Mouse (Mus musculus) gastrocnemius, postnatal 14 days (tissue): ENCODE data around the gene Mapk10. TPM values are rescaled to one million over a fixed set of nuclear protein-coding genes. Genes with fewer than 3 reads are reported as not detected.
"Not testable (repeated sequence)": the region's sequence is repeated elsewhere in the genome, so short reads cannot be mapped to it uniquely, and the experiment has no call there.

ENCODE experiments used
- DNase-seq: peaks from one replicate; pipeline ENCODE4 v3.0.0; 2021; ENCODE audit warnings: mixed read lengths
- intact Hi-C: fragments of 180-260 bp; cut with DNase I; formaldehyde crosslinking; loops from one replicate; pipeline ENCODE4 v1.15.1; 2025; ENCODE audit warnings: low total_unique reads
- total RNA-seq, 2 experiments: library from RNA; stranded (reverse); gene quantifications; 2 replicates each; pipeline ENCODE4 v1.2.3; 2021

The Mapk10 gene
- total RNA-seq, 2 experiments from 2014 or later: 0.69 to 0.80 TPM

- no peak for DNase-seq
- intact Hi-C loops: no loop called here
Observed at GRCm38 (mm10) chr5:102899680-102900215, 311.4 kb downstream of the Mapk10 start.

DNA sequence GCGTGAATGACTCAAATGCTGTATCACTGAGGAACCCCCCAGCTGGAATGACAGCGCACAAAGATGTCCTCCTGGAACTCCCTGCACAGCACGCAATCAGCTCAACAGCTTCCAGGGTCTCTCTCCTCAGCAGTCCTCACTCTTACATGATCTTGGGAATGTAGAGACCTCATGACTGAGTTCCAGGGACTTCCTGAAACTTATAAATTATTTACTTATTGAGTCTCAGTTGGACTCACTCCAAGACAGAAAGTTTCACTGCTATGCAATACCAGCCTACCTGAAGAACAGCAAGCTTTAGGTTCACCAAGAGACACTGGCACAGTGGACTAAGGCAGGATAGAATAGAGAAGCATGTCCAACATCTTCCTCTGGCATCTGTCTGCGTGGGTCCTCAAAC is 312.8 kb downstream of the Mapk10 start:
- intact Hi-C loops: no loop called here
- DNase-seq: no peak

DNA sequence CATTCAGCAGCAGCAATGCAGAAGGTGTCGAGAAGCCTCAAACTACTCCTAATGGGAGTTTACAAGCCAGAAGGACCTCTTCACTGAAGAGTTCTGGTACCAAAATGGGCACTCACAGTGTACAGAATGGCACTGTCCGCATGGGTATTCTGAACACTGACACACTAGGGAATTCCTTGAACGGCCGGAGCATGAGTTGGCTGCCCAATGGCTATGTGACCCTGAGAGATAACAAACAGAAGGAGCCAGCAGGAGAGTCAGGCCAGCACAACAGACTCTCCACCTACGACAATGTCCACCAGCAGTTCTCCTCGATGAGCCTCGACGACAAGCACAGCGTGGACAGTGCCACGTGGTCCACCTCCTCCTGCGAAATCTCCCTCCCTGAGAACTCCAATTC is 318.9 kb downstream of the Mapk10 start:
- intact Hi-C loops: no loop called here
- DNase-seq: no peak

- DNase-seq: no peak
- intact Hi-C loops: no loop called here
Observed at GRCm38 (mm10) chr5:102889163-102889488, 322.0 kb downstream of the Mapk10 start.

DNA sequence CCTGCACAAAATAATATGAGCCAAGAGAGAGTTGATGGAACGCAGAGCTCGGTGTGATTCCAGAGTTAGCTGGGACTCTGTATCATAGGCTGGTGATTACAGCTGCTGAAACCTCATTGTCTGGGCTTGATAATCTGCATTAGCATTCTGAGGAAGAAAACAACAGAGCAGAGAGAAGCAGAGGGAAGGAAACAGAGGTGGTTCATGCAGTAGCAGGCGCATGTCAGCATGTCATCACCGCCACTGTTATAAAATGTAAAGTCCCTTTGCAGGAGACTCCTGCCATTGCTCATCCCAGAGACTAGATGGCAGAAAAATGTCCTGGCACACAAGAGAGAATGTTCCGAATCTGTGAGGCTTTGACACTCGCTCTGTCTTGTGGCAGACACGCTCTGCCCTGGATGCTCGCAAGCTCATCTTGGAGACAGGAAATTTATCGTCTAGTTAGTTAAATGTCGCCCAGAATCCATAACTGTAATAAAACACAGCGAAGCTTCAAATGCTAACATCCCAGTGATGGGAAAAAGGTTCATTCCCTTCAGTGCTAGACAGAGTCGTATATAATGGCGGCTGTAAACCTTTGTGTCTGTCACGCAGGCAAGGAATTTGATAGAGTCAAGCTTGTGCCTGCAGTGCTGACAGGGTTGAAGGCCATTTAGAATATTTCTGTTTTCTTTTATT is 322.5 kb downstream of the Mapk10 start:
- intact Hi-C loops: no loop called here
- no peak for DNase-seq

- intact Hi-C loops: loop anchor here (5.0 kb wide), 2 partner anchors 168 to 728 kb away; no protein-coding TSS in a partner anchor
Observed at GRCm38 (mm10) chr5:102875628-102876027, 335.5 kb downstream of the Mapk10 start.

DNA sequence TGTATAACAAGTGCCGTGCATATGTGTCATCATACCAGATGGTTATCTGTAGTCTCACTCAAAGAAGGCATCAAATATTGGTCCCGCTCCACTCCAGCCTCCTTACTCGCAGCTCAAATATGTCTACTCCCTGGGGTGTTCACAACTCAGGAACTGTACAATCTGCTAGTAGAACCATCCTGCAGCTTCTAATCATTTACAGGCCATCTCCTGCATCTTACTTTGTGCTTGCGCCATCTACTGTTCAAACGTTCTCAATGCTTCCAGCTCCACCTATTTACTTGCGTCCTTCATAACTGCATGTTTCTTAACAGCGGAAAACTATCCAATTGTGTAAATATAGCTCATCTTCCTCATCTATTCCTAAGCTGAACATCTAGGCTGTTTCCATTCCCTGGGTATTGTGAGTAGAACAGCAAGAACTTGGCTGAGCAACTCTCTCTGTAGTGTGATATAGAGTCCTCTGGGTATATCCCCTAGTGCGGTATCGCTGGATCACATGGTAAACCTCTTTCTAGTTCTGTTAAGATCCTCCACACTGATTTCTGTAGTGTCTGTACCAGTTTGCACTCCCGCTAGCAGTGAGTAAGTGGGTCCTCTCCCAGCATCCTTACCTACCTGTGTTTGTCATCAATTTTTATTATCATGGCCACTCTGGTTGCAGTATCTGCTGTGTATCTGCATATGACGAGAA is 336.4 kb downstream of the Mapk10 start:
- peak; percentile 26 for DNase-seq
- intact Hi-C loops: loop anchor here (5.0 kb wide), 2 partner anchors 167 to 727 kb away; no protein-coding TSS in a partner anchor

More at GRCm38 (mm10) chr5:102875628-102876027, 335.5 kb downstream of the Mapk10 start:
- DNase-seq: no peak

GRCm38 (mm10) chr5:102872996-102873395 is 338.1 kb downstream of the Mapk10 start:
- intact Hi-C loops, DNase-seq: not testable (repeated sequence)

DNA sequence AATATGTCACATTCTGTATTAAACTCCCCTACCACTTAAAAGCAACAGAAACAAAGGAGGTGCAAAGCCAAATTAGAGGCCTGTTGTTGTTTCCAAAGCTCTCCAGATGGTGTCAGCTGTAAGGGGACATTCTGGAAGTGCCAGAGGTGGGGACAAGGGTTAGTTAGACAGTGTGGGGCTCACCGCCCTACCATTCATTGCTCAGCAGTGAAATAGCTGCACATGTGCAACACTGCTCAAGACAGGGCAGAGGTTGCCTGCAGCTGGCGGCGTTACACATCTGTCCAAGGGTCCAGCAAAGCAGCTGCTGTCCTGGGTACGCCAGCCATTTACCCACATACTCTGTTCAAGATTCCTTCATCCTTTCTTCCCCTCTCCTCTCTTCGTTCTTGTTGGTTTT is 342.9 kb downstream of the Mapk10 start:
- intact Hi-C loops: no loop called here
- no peak for DNase-seq

GRCm38 (mm10) chr5:102859749-102860148 is 351.4 kb downstream of the Mapk10 start:
- no peak for DNase-seq

DNA sequence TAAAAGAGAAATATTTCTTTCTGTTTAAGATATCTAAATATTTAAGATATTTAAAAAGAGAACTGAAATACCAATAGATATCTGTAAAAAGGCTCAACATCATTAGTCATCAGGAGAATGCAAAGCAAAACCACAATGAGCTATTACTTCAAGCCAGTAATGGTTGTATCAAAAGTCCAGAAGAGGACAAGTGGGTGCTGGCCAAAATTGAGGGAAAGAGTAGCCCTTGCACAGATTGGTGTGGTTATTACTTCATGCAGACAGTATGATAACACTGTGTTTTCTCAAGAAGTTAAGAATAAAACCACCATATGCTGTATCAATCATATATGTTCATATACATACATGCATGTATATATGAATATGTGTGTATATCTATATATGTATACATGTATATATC is 353.1 kb downstream of the Mapk10 start:
- DNase-seq: no peak
- intact Hi-C loops: no loop called here

More at GRCm38 (mm10) chr5:102859749-102860148, 351.4 kb downstream of the Mapk10 start:
- intact Hi-C loops: no loop called here

Other genes with a start within 250 kb of the Mapk10 start
- gene Ptpn13, start 213.9 kb upstream of the Mapk10 start, total RNA-seq: 1 to 10 TPM; 5.4 to 6.0 TPM